Mouse (Mus musculus): ENCODE results near the gene Asic3.

DNA sequence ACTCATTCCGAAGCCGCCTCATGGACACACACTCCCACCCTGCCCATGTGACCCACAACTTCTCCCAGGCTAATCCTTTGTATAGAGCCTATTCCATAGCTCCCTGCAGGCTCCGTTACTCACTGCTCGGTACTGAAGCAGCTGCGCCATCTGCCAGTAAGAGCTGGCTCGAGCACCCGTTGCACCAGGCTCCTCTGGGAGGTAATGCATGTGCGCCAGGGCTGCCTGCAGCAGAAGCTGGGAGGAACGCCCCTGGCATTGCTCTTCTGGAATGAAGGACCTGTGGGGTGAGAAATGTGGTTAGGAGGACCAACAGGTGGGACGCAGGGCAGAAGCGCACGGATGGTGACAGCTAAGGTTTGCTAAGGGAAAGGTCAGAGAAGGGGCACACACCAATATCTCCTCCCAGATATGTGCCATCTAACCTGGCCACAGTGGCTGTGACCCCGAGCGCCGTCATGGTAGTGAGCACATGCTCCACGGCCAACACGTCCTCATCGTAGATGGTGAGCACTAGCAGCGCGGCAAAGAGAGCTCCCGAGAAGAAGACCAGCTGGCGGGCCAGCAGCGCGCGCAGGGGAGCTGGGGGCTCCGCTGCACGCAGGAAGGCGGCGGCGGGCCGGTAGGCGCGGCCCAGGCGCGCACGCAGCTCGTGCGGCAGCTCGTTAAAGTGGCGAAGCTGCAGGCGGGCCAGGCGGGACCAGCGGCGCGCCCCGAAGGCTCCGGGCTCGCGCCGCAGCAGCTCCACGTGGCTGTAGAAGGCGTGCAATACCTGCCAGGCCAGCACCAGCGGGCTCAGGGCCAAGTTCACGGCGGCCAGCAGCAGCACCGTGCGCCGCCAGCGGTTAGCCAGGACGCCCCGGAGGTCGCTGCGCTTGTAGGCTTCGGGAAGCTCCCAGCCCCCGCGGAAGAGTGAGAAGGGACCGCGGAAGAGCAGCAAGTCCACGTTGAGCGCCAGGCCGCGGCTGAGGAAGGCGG lies 25.6 kb upstream of the Asic3 start:
- TF ChIP-seq CTCF (IDR thresholded peaks at IDR 0.05; ENCODE audit: borderline replicate concordance, extremely low read depth, insufficient read depth, insufficient read length) (peak; percentile 33; the same call in 1 of the 2 replicates), POLR2A (IDR thresholded peaks at IDR 0.05; ENCODE audit: borderline replicate concordance, extremely low read depth, insufficient read depth, insufficient read length, poor library complexity, severe bottlenecking) (no peak)

All from brain, embryonic 14.5 days (tissue).